Mouse (Mus musculus): Measurements from ENCODE around the gene Ginm1. TPM values are rescaled to one million over a fixed set of nuclear protein-coding genes. Genes with fewer than 3 reads are reported as not detected.

The Ginm1 gene
- polyA plus RNA-seq, 1 experiment from 2014 or later: 48.0 TPM

Small RNA genes within 50 kb of the gene (microRNA-seq; reads per million reads assigned to microRNA genes)
- gene Mir5104 (ENCODE audit: borderline number of aligned reads): 2.1 reads per million

Other genes with a start within 250 kb of the Ginm1 start
- 1.8 and 2.3 TPM in 2 replicates for gene Lrp11, start 203.0 kb downstream of the Ginm1 start, polyA plus RNA-seq (2014; fragmentation: Nextera tagmentation; extraction: Ambion mirVana)
- gene Nup43, start 125.3 kb downstream of the Ginm1 start, polyA plus RNA-seq (2014; fragmentation: Nextera tagmentation; extraction: Ambion mirVana): 66.1 and 68.3 TPM in 2 replicates
- 137 and 143 TPM in 2 replicates for gene Pcmt1, start 111.7 kb downstream of the Ginm1 start, polyA plus RNA-seq (2014; fragmentation: Nextera tagmentation; extraction: Ambion mirVana)
- 7.7 and 7.9 TPM in 2 replicates for gene Lats1, start 111.6 kb downstream of the Ginm1 start, polyA plus RNA-seq (2014; fragmentation: Nextera tagmentation; extraction: Ambion mirVana)
- gene Katna1, start 66.8 kb downstream of the Ginm1 start, polyA plus RNA-seq (2014; fragmentation: Nextera tagmentation; extraction: Ambion mirVana): 63.6 and 68.0 TPM in 2 replicates
- gene Ppil4, start 67 bp upstream of the Ginm1 start, polyA plus RNA-seq (2014; fragmentation: Nextera tagmentation; extraction: Ambion mirVana): 44.3 and 53.0 TPM in 2 replicates
- gene Zc3h12d, start 39.6 kb upstream of the Ginm1 start, polyA plus RNA-seq (2014; fragmentation: Nextera tagmentation; extraction: Ambion mirVana): 0.05 and 0.16 TPM in 2 replicates
- gene Tab2, start 163.4 kb upstream of the Ginm1 start, polyA plus RNA-seq (2014; fragmentation: Nextera tagmentation; extraction: Ambion mirVana): 19.9 and 23.0 TPM in 2 replicates

All from liver, embryonic 11.5 days (tissue).